In the genomic region with DNA sequence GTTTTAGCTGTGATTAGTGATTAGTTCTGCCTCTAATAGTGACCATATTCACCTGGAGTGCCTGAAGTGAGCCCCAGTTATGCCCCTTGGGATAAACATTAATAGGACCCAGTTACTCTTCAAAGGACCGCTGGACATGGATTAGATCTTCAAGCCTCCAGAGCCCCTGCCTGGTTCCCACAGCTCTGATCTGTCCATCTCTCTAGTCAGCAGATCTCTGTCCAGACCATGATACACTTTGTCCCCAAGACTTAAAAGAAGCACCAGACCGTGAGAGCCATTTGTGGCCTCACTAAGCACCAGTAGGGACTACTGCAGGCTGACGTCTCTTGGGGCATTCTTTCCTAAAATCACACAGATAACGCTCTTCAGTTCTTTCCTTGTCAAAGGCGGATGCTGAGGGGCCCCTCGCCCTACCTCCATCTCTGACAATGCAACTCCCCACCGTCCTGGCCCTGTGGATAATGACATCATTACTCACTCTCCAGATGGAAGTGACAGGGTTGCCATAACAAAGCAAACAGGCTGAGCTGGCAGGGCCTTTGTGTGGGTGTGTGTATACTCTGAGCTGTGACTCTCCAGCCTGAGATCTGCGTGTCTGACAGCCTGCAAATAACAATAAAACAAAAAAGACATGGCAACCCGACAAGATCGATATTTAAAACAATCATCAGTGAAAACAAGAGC, we compare ENCODE assay signal across 8 mouse cellular contexts. TPM values are rescaled to one million over a fixed set of nuclear protein-coding genes. Genes with fewer than 3 reads are reported as not detected.
DNase-seq lines count a peak whose midpoint lies in the region; ATAC-seq and TF ChIP-seq lines count a peak whose summit lies in the region.

No protein-coding gene starts in this region.

- ATAC-seq in hindbrain, embryonic 16.5 days = peak; percentile 86
- ATAC-seq in midbrain, embryonic 13.5 days = peak; percentile 88

- no peaks in the 10 kb centered on the region for H3K9me3 ChIP-seq in hindbrain, embryonic 16.5 days (ENCODE audit: control insufficient read depth, low read length)
- H3K9me3 ChIP-seq in midbrain, embryonic 13.5 days = no peaks in the 10 kb centered on the region

- H3K79me2 ChIP-seq in liver, adult 2 months (ENCODE audit: control insufficient read depth, insufficient read depth, low read length) = no peaks in the 10 kb centered on the region

- no peak overlapping the region for H3K9ac ChIP-seq in liver, adult 2 months (ENCODE audit: low read depth, low read length)
- peak overlapping the region; percentile 41 for H3K9ac ChIP-seq in hindbrain, embryonic 16.5 days (ENCODE audit: low read depth, low read length)
- peak overlapping the region; percentile 44; the same call in 1 of the 2 replicates for H3K9ac ChIP-seq in midbrain, embryonic 13.5 days (replicated peaks)

- 0 out of 2 replicates have a peak overlapping the region, but pooled peaks have one; percentile 10 for H3K4me2 ChIP-seq in hindbrain, embryonic 16.5 days (ENCODE audit: low read length)
- H3K4me2 ChIP-seq in midbrain, embryonic 13.5 days (replicated peaks) = peak overlapping the region; percentile 36

- no peak for TF ChIP-seq CTCF in liver, adult 2 months (IDR thresholded peaks at IDR 0.05; ENCODE audit: low read depth, low read length)

- no peaks in the 10 kb centered on the region for H3K27me3 ChIP-seq in liver, adult 2 months (ENCODE audit: control insufficient read depth, insufficient read depth, low read length)
- H3K27me3 ChIP-seq in hindbrain, embryonic 16.5 days (replicated peaks; ENCODE audit: control insufficient read depth, insufficient read depth, low read length) = no peaks in the 10 kb centered on the region
- H3K27me3 ChIP-seq in midbrain, embryonic 13.5 days = 0 out of 2 replicates have a peak, but pooled peaks cover 5% of the 10 kb centered on the region

- no peak overlapping the region for H3K4me3 ChIP-seq in liver, adult 2 months (ENCODE audit: insufficient read depth, low read depth, low read length)
- no peak overlapping the region for H3K4me3 ChIP-seq in hindbrain, embryonic 16.5 days (ENCODE audit: low read length)
- 0 out of 2 replicates have a peak overlapping the region, but pooled peaks have one; percentile 3 for H3K4me3 ChIP-seq in midbrain, embryonic 13.5 days (replicated peaks)

- whole genome bisulfite sequencing in liver, adult 2 months = 28% methylated on average over 10 of the region's 10 CpGs
- WGBS in hindbrain, embryonic 16.5 days = 6% methylated on average over 10 of the region's 10 CpGs
- WGBS in midbrain, embryonic 13.5 days = 6% methylated on average over 10 of the region's 10 CpGs

- peaks cover 2% of the 10 kb centered on the region; the same call in 1 of the 2 replicates for H3K4me1 ChIP-seq in liver, adult 2 months (ENCODE audit: control insufficient read depth, insufficient read depth, low read length)
- H3K4me1 ChIP-seq in hindbrain, embryonic 16.5 days (ENCODE audit: control insufficient read depth, insufficient read depth, low read depth, low read length) = peaks cover 22% of the 10 kb centered on the region
- peaks cover 30% of the 10 kb centered on the region for H3K4me1 ChIP-seq in midbrain, embryonic 13.5 days (replicated peaks)

- TF ChIP-seq POLR2A in liver, adult 2 months (IDR thresholded peaks at IDR 0.05; ENCODE audit: extremely low read depth, insufficient read depth, low read length) = no peak

- DNase-seq in liver, adult 2 months (ENCODE audit: extremely low read depth, low read depth, low spot score) = peak; percentile 28
- DNase-seq in liver = no peak
- peak; percentile 32 for DNase-seq in forelimb bud, embryonic 11.5 days (ENCODE audit: low read depth, low spot score)
- peak; percentile 36 to 50 for DNase-seq in left cerebral cortex, adult 18-20 months (ENCODE audit: low spot score in 2 of 2)
- no peak for DNase-seq in urinary bladder, adult 2 months (ENCODE audit: low spot score)
- no peak for DNase-seq in T-cell, adult 2 months (ENCODE audit: low spot score)

- no peak overlapping the region for H3K27ac ChIP-seq in liver, adult 2 months (replicated peaks; ENCODE audit: insufficient read depth, low read depth, low read length)
- H3K27ac ChIP-seq in hindbrain, embryonic 16.5 days (ENCODE audit: low read depth, low read length) = peak overlapping the region; percentile 76
- peak overlapping the region; percentile 90 for H3K27ac ChIP-seq in midbrain, embryonic 13.5 days

- peaks cover 5% of the 10 kb centered on the region; the same call in 1 of the 2 replicates for H3K36me3 ChIP-seq in liver, adult 2 months (ENCODE audit: control insufficient read depth, insufficient read depth, low read length)
- H3K36me3 ChIP-seq in hindbrain, embryonic 16.5 days (ENCODE audit: control insufficient read depth, insufficient read depth, low read length) = no peaks in the 10 kb centered on the region
- no peaks in the 10 kb centered on the region for H3K36me3 ChIP-seq in midbrain, embryonic 13.5 days

RNA-seq across cellular contexts. Expression of gene Bclaf1, which starts 26.8 kb away (rescaled TPM):
- 56.0 and 73.1 TPM in 2 replicates for total RNA-seq in liver, adult 2 months (2014; rRNA removed)
- 4.7 and 6.9 TPM in 2 replicates for polyA plus RNA-seq in liver, adult 2 months (2012; rRNA removed)
- 89.5 and 97.1 TPM in 2 replicates for polyA plus RNA-seq in hindbrain, embryonic 16.5 days (2015; fragmentation: Nextera tagmentation; extraction: Ambion mirVana)
- 100 to 1,000 TPM; 111 to 116 TPM for total RNA-seq in left cerebral cortex, adult 18-20 months (2021)
- polyA plus RNA-seq in midbrain, embryonic 13.5 days (2015; fragmentation: Nextera tagmentation; extraction: Ambion mirVana) = 153 and 157 TPM in 2 replicates
- 60.3 and 62.7 TPM in 2 replicates for polyA plus RNA-seq in urinary bladder, adult 2 months (2012; rRNA removed)

Comparison
In these comparisons a context has a peak if more than half of its experiments do, and no peak if none do; other contexts are left out.
1. DNase-seq: peak in liver, adult 2 months (single experiment), forelimb bud, embryonic 11.5 days (single experiment) and left cerebral cortex, adult 18-20 months (2 of 2); none in liver (single experiment), urinary bladder, adult 2 months (single experiment) and T-cell, adult 2 months (single experiment).